Mouse (Mus musculus) heart, embryonic 14.5 days (tissue): ENCODE data around the gene Olfr1265. TPM values are rescaled to one million over a fixed set of nuclear protein-coding genes. Genes with fewer than 3 reads are reported as not detected.

Source experiments
- polyA plus RNA-seq: library from polyadenylated mRNA; unstranded; fragments of >200 nt; fragmentation: Nextera tagmentation; extraction: Ambion mirVana; gene quantifications from 2 replicates; pipeline ENCODE4 v1.2.1, GENCODE M21; 2014

Olfr1265 gene
- polyA plus RNA-seq, 1 experiment from 2014 or later: not detected

Other genes with a start within 250 kb of the Olfr1265 start
- gene Olfr1254, start 241.7 kb upstream of the Olfr1265 start, polyA plus RNA-seq: not detected in 2 replicates
- not detected in 2 replicates for gene Olfr1255, start 223.3 kb upstream of the Olfr1265 start, polyA plus RNA-seq
- gene Olfr1256, start 193.8 kb upstream of the Olfr1265 start, polyA plus RNA-seq: not detected in 2 replicates
- gene Olfr48, start 187.1 kb upstream of the Olfr1265 start, polyA plus RNA-seq: not detected in 2 replicates
- gene Olfr1257, start 156.9 kb upstream of the Olfr1265 start, polyA plus RNA-seq: not detected in 2 replicates
- gene Olfr1258, start 108.0 kb upstream of the Olfr1265 start, polyA plus RNA-seq: not detected in 2 replicates
- not detected in 2 replicates for gene Olfr1259, start 86.7 kb upstream of the Olfr1265 start, polyA plus RNA-seq
- not detected in 2 replicates for gene Olfr1260, start 61.0 kb upstream of the Olfr1265 start, polyA plus RNA-seq
- not detected in 2 replicates for gene Olfr1261, start 44.1 kb upstream of the Olfr1265 start, polyA plus RNA-seq
- gene Olfr1262, start 35.2 kb upstream of the Olfr1265 start, polyA plus RNA-seq: not detected in 2 replicates
- not detected in 2 replicates for gene Olfr1263, start 23.2 kb upstream of the Olfr1265 start, polyA plus RNA-seq
- gene Olfr1264, start 9.8 kb upstream of the Olfr1265 start, polyA plus RNA-seq: not detected in 2 replicates
- gene Olfr140, start 28.3 kb downstream of the Olfr1265 start, polyA plus RNA-seq: not detected in 2 replicates
- not detected in 2 replicates for gene Olfr1269, start 86.1 kb downstream of the Olfr1265 start, polyA plus RNA-seq
- gene Olfr32, start 107.0 kb downstream of the Olfr1265 start, polyA plus RNA-seq: not detected in 2 replicates
- gene Olfr1270, start 117.8 kb downstream of the Olfr1265 start, polyA plus RNA-seq: not detected in 2 replicates
- gene Olfr1506, start 189.2 kb downstream of the Olfr1265 start, polyA plus RNA-seq: not detected in 2 replicates
- not detected in 2 replicates for gene Olfr142, start 222.3 kb downstream of the Olfr1265 start, polyA plus RNA-seq
- not detected in 2 replicates for gene Olfr1271, start 235.7 kb downstream of the Olfr1265 start, polyA plus RNA-seq